Mouse (Mus musculus) midbrain, postnatal 0 days (tissue): ENCODE data around the gene Sema3f. TPM values are rescaled to one million over a fixed set of nuclear protein-coding genes. Genes with fewer than 3 reads are reported as not detected.
A peak's percentile ranks its signal among the peaks of the same experiment; 100 is the strongest.

Experiments
- ATAC-seq: fragments of 200-750 bp; cut with Nextera tagmentation; 2 replicates; pipeline ENCODE4 v1.8.0; 2017; ENCODE audit warnings: moderate number of reproducible peaks, mild to moderate bottlenecking, moderate TSS enrichment, moderate library complexity; ENCODE audit not compliant: low FRiP score
- DNase-seq: peaks from one replicate; pipeline ENCODE4 v3.0.0-alpha.2; 2015; ENCODE audit warnings: low spot score
- H3K27ac ChIP-seq: fragments of 300-500 bp; sonication (generic); 2 replicates; pipeline ENCODE4 v1.5.1; 2014; ENCODE audit warnings: low read depth, mild to moderate bottlenecking, low read length, mixed read lengths
- H3K27me3 ChIP-seq: fragments of 300-500 bp; sonication (generic); 2 replicates; pipeline ENCODE4 v1.6.1; 2014; ENCODE audit warnings: low read length, control low read depth, mixed read lengths; ENCODE audit not compliant: insufficient read depth
- H3K36me3 ChIP-seq: fragments of 300-500 bp; sonication (generic); 2 replicates; pipeline ENCODE4 v1.6.1; 2014; ENCODE audit warnings: low read length, control low read depth, mixed read lengths; ENCODE audit not compliant: insufficient read depth
- H3K4me1 ChIP-seq: fragments of 300-500 bp; sonication (generic); 2 replicates; pipeline ENCODE4 v1.6.1; 2014; ENCODE audit warnings: mild to moderate bottlenecking, control low read depth, antibody characterized with exemption, low read length, mixed read lengths; ENCODE audit not compliant: insufficient read depth
- H3K4me2 ChIP-seq: fragments of 300-500 bp; sonication (generic); 2 replicates; pipeline ENCODE4 v1.6.1; 2014; ENCODE audit warnings: low read depth, mild to moderate bottlenecking, low read length, mixed read lengths; ENCODE audit not compliant: poor library complexity, severe bottlenecking
- H3K4me3 ChIP-seq: fragments of 300-500 bp; sonication (generic); 2 replicates; pipeline ENCODE4 v1.5.1; 2014; ENCODE audit warnings: low read depth, mild to moderate bottlenecking, low read length, moderate library complexity
- H3K9ac ChIP-seq: fragments of 300-500 bp; sonication (generic); replicated peaks from 2 replicates; pipeline ENCODE4 v1.6.1; 2014; ENCODE audit warnings: mild to moderate bottlenecking, low read length, moderate library complexity, mixed read lengths; ENCODE audit not compliant: poor library complexity, severe bottlenecking
- H3K9me3 ChIP-seq: fragments of 300-500 bp; sonication (generic); 2 replicates; pipeline ENCODE4 v1.6.1; 2016; ENCODE audit warnings: low read length, control low read depth
- CTCF ChIP-seq: IDR thresholded peaks from 2 replicates; pipeline ENCODE4 v1.5.1; 2016; ENCODE audit warnings: antibody characterized with exemption, mild to moderate bottlenecking
- WGBS: fragments of 180-500 bp; shearing (Covaris S2); extraction: QIAGEN DNeasy Blood & Tissue Kit; methylation state at CpG from one replicate; pipeline ENCODE4 v1.1.7; 2014; 5-methylcytosine and 5-hydroxymethylcytosine counted together
- polyA plus RNA-seq: library from polyadenylated mRNA; unstranded; fragments of >200 nt; fragmentation: Nextera tagmentation; extraction: Ambion mirVana; gene quantifications from 2 replicates; pipeline ENCODE4 v1.2.1, GENCODE M21; 2015
- total RNA-seq: library from RNA; depleted of rRNA; stranded (reverse); fragments of >200 nt; gene quantifications from 2 replicates; pipeline ENCODE4 v1.2.3, GENCODE M21; 2014

The Sema3f gene
- total and polyA plus RNA-seq, 2 experiments from 2014 or later, result 13.5 to 115 TPM

DNA sequence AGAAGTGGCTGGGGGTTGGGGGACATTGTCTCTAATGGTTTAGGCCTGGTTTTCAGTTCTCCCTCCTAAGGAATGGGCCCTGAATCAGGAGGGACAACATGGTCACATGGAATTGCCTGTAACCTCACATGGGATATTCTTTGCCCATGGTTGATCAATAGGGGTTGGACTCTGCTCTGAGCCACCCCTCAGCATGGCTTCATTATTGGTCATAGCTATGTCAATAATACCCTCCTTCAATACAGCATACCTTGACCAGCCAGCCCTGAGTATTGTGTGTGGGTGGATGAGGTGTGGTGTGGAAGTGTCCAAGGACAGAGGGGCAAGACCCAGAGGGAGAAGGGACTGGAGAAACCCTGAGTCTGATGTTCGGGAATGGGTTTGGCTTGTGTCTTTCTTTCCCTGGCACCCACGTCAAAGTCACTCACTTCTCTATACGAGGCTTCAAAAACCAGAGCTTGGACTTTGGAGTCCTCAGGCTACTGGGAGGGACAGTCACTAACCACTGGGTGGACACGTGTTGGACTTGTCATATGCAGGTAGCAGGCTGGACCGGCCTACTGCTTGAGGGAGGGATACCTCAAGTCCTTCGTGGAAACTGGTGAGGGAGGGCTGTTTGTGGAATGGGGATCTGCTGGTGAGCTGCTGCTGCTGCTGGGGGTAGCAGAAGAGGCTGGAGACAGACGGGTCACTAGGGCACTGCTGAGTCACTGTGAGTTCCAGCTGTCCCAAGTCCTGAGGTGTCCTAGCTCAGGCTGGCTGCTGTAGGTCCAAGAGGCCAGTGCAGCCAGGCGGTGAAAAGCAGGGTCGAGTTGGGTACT lies 35.5 kb downstream of the Sema3f start:
- DNase-seq (no peak), ATAC-seq (no peak)
- TF ChIP-seq CTCF, result no peak
- Histone ChIP-seq H3K27me3 (peaks cover 12% of the 10 kb centered on the region; the same call in 1 of the 2 replicates), H3K4me3 (no peak overlapping the region), H3K9me3 (no peaks in the 10 kb centered on the region), H3K36me3 (no peaks in the 10 kb centered on the region), H3K27ac (no peak overlapping the region), H3K4me1 (no peaks in the 10 kb centered on the region), H3K9ac (no peak overlapping the region), H3K4me2 (no peak overlapping the region)
- 57% methylated on average over 9 of the region's 9 CpGs for WGBS

DNA sequence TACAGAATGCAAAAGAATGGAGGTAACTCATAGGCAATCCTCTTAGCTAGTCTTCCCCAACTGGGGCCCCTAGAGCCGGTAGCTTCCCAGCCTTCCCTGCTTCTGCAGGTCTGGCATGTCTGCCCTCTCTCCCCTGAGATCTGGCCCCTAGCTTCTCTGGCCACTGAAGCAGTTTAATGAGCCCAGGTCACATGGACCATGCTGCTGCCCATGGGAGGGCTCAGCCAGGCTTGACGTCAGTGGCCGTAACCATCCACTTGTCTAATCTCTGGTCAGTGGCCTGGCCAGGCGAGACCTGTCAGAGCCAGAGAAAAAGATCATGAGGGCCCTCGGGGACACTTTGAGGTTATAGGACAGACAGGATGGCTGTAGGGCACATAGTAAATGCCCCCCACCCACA lies 40.0 kb downstream of the Sema3f start:
- Histone ChIP-seq H3K4me1 (no peaks in the 10 kb centered on the region; the same call in 1 of the 2 replicates), H3K9ac (no peak overlapping the region), H3K9me3 (no peaks in the 10 kb centered on the region), H3K27me3 (peaks cover 5% of the 10 kb centered on the region), H3K27ac (no peak overlapping the region), H3K4me2 (no peak overlapping the region), H3K4me3 (no peak overlapping the region), H3K36me3 (no peaks in the 10 kb centered on the region)
- ATAC-seq (no peak), DNase-seq (no peak)
- WGBS, result 56% methylated on average over 5 of the region's 5 CpGs
- no peak for TF ChIP-seq CTCF

DNA sequence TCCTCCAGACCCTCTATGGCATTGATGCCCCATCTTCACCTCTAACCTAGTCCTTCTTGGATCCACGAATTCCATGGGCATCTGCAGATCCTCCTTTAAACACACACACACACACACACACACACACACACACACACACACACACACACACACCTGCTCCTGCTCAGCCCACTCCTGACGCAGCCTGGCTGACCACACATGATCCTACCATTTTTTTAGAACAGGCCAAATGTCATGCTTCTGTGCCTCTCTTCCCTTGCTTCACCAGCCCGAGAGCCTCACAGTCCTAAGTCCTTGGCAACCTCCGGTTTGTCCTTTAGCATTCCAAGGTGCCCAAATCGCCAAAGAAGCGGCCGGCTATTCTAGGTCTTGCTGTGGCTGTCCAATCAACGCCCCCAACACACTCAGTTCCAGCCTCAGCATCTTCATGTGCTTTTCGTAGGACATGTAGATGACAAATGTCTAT lies 40.8 kb downstream of the Sema3f start, which contains the start of gene Slc38a3:
Gene Slc38a3, minus strand, starts transcription at position 51 of the 466 bp plus-strand sequence.
- H3K4me3 ChIP-seq, result no peak within 1 kb of the TSS
- no peaks in the 10 kb centered on the region for H3K36me3 ChIP-seq
- H3K4me1 ChIP-seq, result no peaks in the 10 kb centered on the region; the same call in 1 of the 2 replicates
- DNase-seq (no peak), ATAC-seq (no peak)
- H3K4me2 ChIP-seq, result no peak within 1 kb of the TSS
- H3K9ac ChIP-seq, result no peak within 1 kb of the TSS
- no peaks in the 10 kb centered on the region for H3K9me3 ChIP-seq
- TF ChIP-seq CTCF, result no peak
- peaks cover 7% of the 10 kb centered on the region for H3K27me3 ChIP-seq
- WGBS, result 82% methylated on average over 9 of the region's 9 CpGs
- H3K27ac ChIP-seq, result no peak within 1 kb of the TSS

DNA sequence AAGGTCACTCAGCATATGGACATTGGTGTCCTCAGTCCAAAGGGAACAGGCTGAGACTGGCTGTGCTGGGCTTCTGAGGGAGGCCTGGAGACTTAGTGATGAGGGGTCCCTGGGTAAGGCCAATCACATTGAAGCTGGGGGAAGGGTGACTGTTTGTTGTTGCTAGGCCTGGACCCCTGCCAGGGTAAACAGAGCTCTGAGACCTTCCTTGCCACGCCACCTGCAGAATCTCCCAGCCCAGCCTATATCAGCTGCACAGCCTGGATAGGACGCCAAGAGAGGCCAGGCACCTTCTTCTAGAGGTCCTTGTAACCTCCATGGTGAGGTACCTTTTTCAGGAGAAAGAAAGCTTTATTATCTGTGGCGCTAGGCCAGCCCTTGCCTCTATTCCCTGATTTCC lies 41.4 kb downstream of the Sema3f start:
- Histone ChIP-seq H3K9ac (no peak overlapping the region), H3K9me3 (no peaks in the 10 kb centered on the region), H3K4me2 (no peak overlapping the region), H3K4me1 (no peaks in the 10 kb centered on the region; the same call in 1 of the 2 replicates), H3K36me3 (no peaks in the 10 kb centered on the region), H3K27me3 (peaks cover 7% of the 10 kb centered on the region), H3K27ac (no peak overlapping the region), H3K4me3 (no peak overlapping the region)
- 74% methylated on average over 3 of the region's 3 CpGs for WGBS
- TF ChIP-seq CTCF, result no peak
- DNase-seq (no peak), ATAC-seq (no peak)

DNA sequence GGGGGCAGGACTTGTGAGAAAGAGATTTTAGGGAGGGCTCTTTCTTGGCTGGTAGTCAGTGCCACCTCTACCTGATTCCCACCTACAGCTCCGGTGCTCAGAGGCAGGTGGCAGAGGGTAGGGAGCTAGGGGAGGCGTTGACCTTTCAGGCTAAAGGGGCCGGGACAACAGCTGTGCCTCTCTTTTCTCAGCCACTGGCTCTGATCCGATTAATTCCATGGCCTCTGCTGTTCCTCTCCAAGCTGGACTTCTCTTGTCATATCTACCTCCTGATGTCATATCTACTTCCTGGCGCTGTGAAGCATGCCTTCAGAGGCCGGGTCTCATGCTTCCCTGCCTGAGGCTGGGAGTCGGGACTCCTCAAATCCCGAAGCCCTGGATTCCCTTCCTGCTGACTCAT lies 42.3 kb downstream of the Sema3f start:
- DNase-seq (no peak), ATAC-seq (no peak)
- H3K4me3 ChIP-seq, result no peak overlapping the region
- peak overlapping the region; percentile 62; the same call in 1 of the 2 replicates for H3K4me2 ChIP-seq
- H3K36me3 ChIP-seq, result no peaks in the 10 kb centered on the region
- H3K9me3 ChIP-seq, result no peaks in the 10 kb centered on the region
- 35% methylated on average over 8 of the region's 8 CpGs for WGBS
- H3K9ac ChIP-seq, result no peak overlapping the region
- TF ChIP-seq CTCF, result no peak
- H3K4me1 ChIP-seq, result peaks cover 5% of the 10 kb centered on the region
- H3K27ac ChIP-seq, result no peak overlapping the region
- H3K27me3 ChIP-seq, result peaks cover 7% of the 10 kb centered on the region

DNA sequence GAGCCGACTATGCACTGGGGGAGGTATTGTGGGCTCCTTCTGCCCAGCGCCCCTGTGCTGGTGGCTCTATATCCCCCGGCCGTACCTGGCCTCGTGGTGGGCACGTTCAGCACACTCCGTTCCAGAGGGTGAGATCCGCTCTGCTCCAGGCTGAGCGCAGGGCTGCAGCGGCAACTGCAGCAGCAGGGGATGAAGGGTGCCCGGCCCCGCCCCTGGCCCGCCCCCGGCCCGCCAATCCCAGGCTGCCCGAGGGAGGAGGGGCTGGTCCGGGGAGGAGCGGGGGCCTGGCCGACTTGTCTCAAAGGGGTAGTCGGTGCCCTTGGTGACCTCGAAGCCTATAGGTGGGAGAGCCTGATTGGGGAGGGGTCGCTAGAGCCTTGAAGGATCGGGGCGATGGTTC lies 43.1 kb downstream of the Sema3f start:
- no peak for TF ChIP-seq CTCF
- under 1% methylated on average over 24 of the region's 24 CpGs for WGBS
- Histone ChIP-seq H3K9me3 (no peaks in the 10 kb centered on the region), H3K27ac (peak overlapping the region; percentile 65), H3K4me3 (peak overlapping the region; percentile 41), H3K4me2 (peak overlapping the region; percentile 62), H3K9ac (peak overlapping the region; percentile 60), H3K4me1 (peaks cover 5% of the 10 kb centered on the region), H3K27me3 (peaks cover 7% of the 10 kb centered on the region), H3K36me3 (no peaks in the 10 kb centered on the region)
- DNase-seq (peak; percentile 52), ATAC-seq (peak; percentile 81)
